Comparison of ENCODE assay signal across 22 mouse cellular contexts in the genomic region with DNA sequence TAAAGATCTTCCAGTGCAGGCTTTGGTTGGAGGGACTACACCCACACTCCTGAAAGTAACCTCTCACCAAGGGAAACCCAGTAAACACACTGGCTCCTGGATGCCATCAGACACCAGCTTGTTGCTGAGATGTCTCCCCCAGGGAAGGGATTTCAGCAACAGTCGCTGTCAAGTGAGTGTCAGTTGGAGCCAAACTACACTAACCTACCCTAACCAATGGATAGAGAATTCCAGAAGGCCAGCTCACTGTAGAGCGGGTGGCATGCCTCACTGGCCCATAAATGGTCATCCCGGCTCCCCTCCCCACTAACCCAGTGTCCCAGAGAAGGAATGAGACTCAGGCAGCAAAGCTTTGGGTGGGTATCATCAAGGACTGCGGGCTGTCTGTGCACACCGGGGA.
A peak's percentile ranks its signal among the peaks of the same experiment; 100 is the strongest.
DNase-seq lines count a peak whose midpoint lies in the region; ATAC-seq and TF ChIP-seq lines count a peak whose summit lies in the region.
"Had no signal": no experiment of that assay in that cellular context is flagged by ENCODE, and none has a peak within 500 bp of the region (broad histone marks: within the 10 kb centered on the region; RNA-seq: fewer than 3 reads in every experiment).

No protein-coding gene starts in this region.

- H3K27me3 ChIP-seq in heart, postnatal 0 days (ENCODE audit: control insufficient read depth, insufficient read depth, low read length), result no peaks in the 10 kb centered on the region
- no peaks in the 10 kb centered on the region for H3K27me3 ChIP-seq in heart, embryonic 10.5 days (ENCODE audit: insufficient read depth, poor library complexity, severe bottlenecking)
- H3K27me3 ChIP-seq in kidney, embryonic 16.5 days (ENCODE audit: insufficient read depth, low read length), result no peaks in the 10 kb centered on the region
- no peaks in the 10 kb centered on the region for H3K27me3 ChIP-seq in embryonic facial prominence, embryonic 10.5 days (replicated peaks; ENCODE audit: low read depth, poor library complexity, severe bottlenecking)
- H3K27me3 ChIP-seq in limb, embryonic 13.5 days, result 0 out of 2 replicates have a peak, but pooled peaks cover 3% of the 10 kb centered on the region
- H3K27me3 ChIP-seq in liver, postnatal 0 days (ENCODE audit: insufficient read depth, low read length), result no peaks in the 10 kb centered on the region
- H3K27me3 ChIP-seq: CH12.LX; forebrain, embryonic 13.5 days; heart, embryonic 15.5 days; hindbrain, embryonic 13.5 days; midbrain, embryonic 13.5 days; neural tube, embryonic 13.5 days had no signal

- ATAC-seq in heart, postnatal 0 days (ENCODE audit: insufficient read depth, low read depth), result 0 out of 2 replicates have a peak, but pooled peaks have one; percentile 36
- peak; percentile 62 for ATAC-seq in kidney, embryonic 16.5 days (ENCODE audit: low FRiP score, low TSS enrichment)
- no peak for ATAC-seq in limb, embryonic 13.5 days (ENCODE audit: low FRiP score, low read depth)
- no peak for ATAC-seq in liver, postnatal 0 days

- WGBS in heart, postnatal 0 days, result 64% methylated on average over 5 of the region's 5 CpGs
- 67% methylated on average over 5 of the region's 5 CpGs for WGBS in heart, embryonic 10.5 days
- WGBS in kidney, embryonic 16.5 days, result 53% methylated on average over 5 of the region's 5 CpGs
- 72% methylated on average over 5 of the region's 5 CpGs for WGBS in embryonic facial prominence, embryonic 10.5 days
- 61% methylated on average over 5 of the region's 5 CpGs for WGBS in limb, embryonic 13.5 days
- WGBS in liver, postnatal 0 days (ENCODE audit: insufficient replicate concordance), result 70% methylated on average over 5 of the region's 5 CpGs

- H3K4me3 ChIP-seq in heart, postnatal 0 days (ENCODE audit: low read depth, low read length), result no peak overlapping the region
- no peak overlapping the region for H3K4me3 ChIP-seq in heart, embryonic 10.5 days
- H3K4me3 ChIP-seq in kidney, embryonic 16.5 days (ENCODE audit: low read length), result no peak overlapping the region
- H3K4me3 ChIP-seq in embryonic facial prominence, embryonic 10.5 days, result no peak overlapping the region
- no peak overlapping the region for H3K4me3 ChIP-seq in limb, embryonic 13.5 days
- no peak overlapping the region for H3K4me3 ChIP-seq in liver, postnatal 0 days (ENCODE audit: low read depth, low read length)
- H3K4me3 ChIP-seq: forebrain, embryonic 13.5 days; heart, embryonic 15.5 days; hindbrain, embryonic 13.5 days; midbrain, embryonic 13.5 days; neural tube, embryonic 13.5 days had no signal

- no peak overlapping the region for H3K9ac ChIP-seq in heart, postnatal 0 days (replicated peaks; ENCODE audit: low read depth, low read length)
- H3K9ac ChIP-seq in kidney, embryonic 16.5 days (replicated peaks; ENCODE audit: low read length), result no peak overlapping the region
- H3K9ac ChIP-seq in limb, embryonic 13.5 days, result no peak overlapping the region
- no peak overlapping the region for H3K9ac ChIP-seq in liver, postnatal 0 days (replicated peaks)
- H3K9ac ChIP-seq: forebrain, embryonic 13.5 days; heart, embryonic 15.5 days; hindbrain, embryonic 13.5 days; midbrain, embryonic 13.5 days; neural tube, embryonic 13.5 days had no signal

- no peak overlapping the region for H3K27ac ChIP-seq in heart, postnatal 0 days (ENCODE audit: low read depth)
- H3K27ac ChIP-seq in heart, embryonic 10.5 days, result no peak overlapping the region
- H3K27ac ChIP-seq in kidney, embryonic 16.5 days (ENCODE audit: low read length), result peak overlapping the region; percentile 92
- H3K27ac ChIP-seq in embryonic facial prominence, embryonic 10.5 days (replicated peaks), result peak overlapping the region; percentile 60; the same call in 1 of the 2 replicates
- H3K27ac ChIP-seq in limb, embryonic 13.5 days, result 0 out of 2 replicates have a peak overlapping the region, but pooled peaks have one; percentile 7
- no peak overlapping the region for H3K27ac ChIP-seq in liver, postnatal 0 days (ENCODE audit: low read depth)
- H3K27ac ChIP-seq: forebrain, embryonic 13.5 days; heart, embryonic 15.5 days; hindbrain, embryonic 13.5 days; macrophage; midbrain, embryonic 13.5 days; neural tube, embryonic 13.5 days had no signal

- peaks cover 5% of the 10 kb centered on the region; the same call in 1 of the 2 replicates for H3K4me1 ChIP-seq in heart, postnatal 0 days (ENCODE audit: control insufficient read depth, insufficient read depth)
- H3K4me1 ChIP-seq in heart, embryonic 10.5 days, result peaks cover 8% of the 10 kb centered on the region; the same call in 1 of the 2 replicates
- H3K4me1 ChIP-seq in kidney, embryonic 16.5 days (ENCODE audit: insufficient read depth, low read length), result peaks cover 34% of the 10 kb centered on the region
- peaks cover 45% of the 10 kb centered on the region for H3K4me1 ChIP-seq in embryonic facial prominence, embryonic 10.5 days
- peaks cover 38% of the 10 kb centered on the region for H3K4me1 ChIP-seq in limb, embryonic 13.5 days
- no peaks in the 10 kb centered on the region for H3K4me1 ChIP-seq in liver, postnatal 0 days (ENCODE audit: insufficient read depth)

- no peak for TF ChIP-seq CTCF in heart, postnatal 0 days (IDR thresholded peaks at IDR 0.05; ENCODE audit: low read depth)
- TF ChIP-seq CTCF in liver, postnatal 0 days (IDR thresholded peaks at IDR 0.05; ENCODE audit: low read depth), result no peak

- no peak overlapping the region for H3K4me2 ChIP-seq in heart, postnatal 0 days (ENCODE audit: low read depth, low read length)
- H3K4me2 ChIP-seq in kidney, embryonic 16.5 days (replicated peaks; ENCODE audit: low read depth, low read length), result no peak overlapping the region
- no peak overlapping the region for H3K4me2 ChIP-seq in limb, embryonic 13.5 days (replicated peaks)
- no peak overlapping the region for H3K4me2 ChIP-seq in liver, postnatal 0 days (ENCODE audit: low read depth, low read length)
- H3K4me2 ChIP-seq: forebrain, embryonic 13.5 days; heart, embryonic 15.5 days; hindbrain, embryonic 13.5 days; liver, embryonic 11.5 days; midbrain, embryonic 13.5 days; neural tube, embryonic 13.5 days had no signal

- no peak for TF ChIP-seq EP300 in heart, postnatal 0 days (IDR thresholded peaks at IDR 0.05; ENCODE audit: low read depth)
- no peak for TF ChIP-seq EP300 in liver, postnatal 0 days (IDR thresholded peaks at IDR 0.05; ENCODE audit: low read depth)

- peak; percentile 10 for DNase-seq in heart, postnatal 0 days (ENCODE audit: low spot score)
- DNase-seq in heart, embryonic 10.5 days (ENCODE audit: low spot score), result no peak
- DNase-seq in kidney, postnatal 10 days, result no peak
- DNase-seq in embryonic facial prominence, embryonic 10.5 days (ENCODE audit: low spot score), result no peak
- DNase-seq in left cerebral cortex, adult 11 months (ENCODE audit: low spot score), result no peak
- no peak for DNase-seq in liver, postnatal 0 days
- DNase-seq: adrenal gland, postnatal 10 days; cerebellum, adult 11 months; cerebellum, adult 9-10 months; gastrocnemius, postnatal 10 days; heart, postnatal 36 days; layer of hippocampus, adult 9-11 months had no signal

- H3K9me3 ChIP-seq in heart, postnatal 0 days (replicated peaks; ENCODE audit: control insufficient read depth, low read length), result no peaks in the 10 kb centered on the region
- no peaks in the 10 kb centered on the region for H3K9me3 ChIP-seq in heart, embryonic 10.5 days
- 0 out of 2 replicates have a peak, but pooled peaks cover 3% of the 10 kb centered on the region for H3K9me3 ChIP-seq in kidney, embryonic 16.5 days (ENCODE audit: low read length)
- peaks cover 5% of the 10 kb centered on the region; the same call in 1 of the 2 replicates for H3K9me3 ChIP-seq in embryonic facial prominence, embryonic 10.5 days
- peaks cover 3% of the 10 kb centered on the region; the same call in 1 of the 2 replicates for H3K9me3 ChIP-seq in limb, embryonic 13.5 days
- no peaks in the 10 kb centered on the region for H3K9me3 ChIP-seq in liver, postnatal 0 days (ENCODE audit: low read length)
- H3K9me3 ChIP-seq: forebrain, embryonic 13.5 days; heart, embryonic 15.5 days; hindbrain, embryonic 13.5 days; midbrain, embryonic 13.5 days; neural tube, embryonic 13.5 days had no signal

- no peaks in the 10 kb centered on the region for H3K36me3 ChIP-seq in heart, postnatal 0 days (replicated peaks; ENCODE audit: control insufficient read depth, insufficient read depth, low read length)
- no peaks in the 10 kb centered on the region for H3K36me3 ChIP-seq in heart, embryonic 10.5 days
- no peaks in the 10 kb centered on the region for H3K36me3 ChIP-seq in kidney, embryonic 16.5 days (ENCODE audit: insufficient read depth, low read length)
- no peaks in the 10 kb centered on the region for H3K36me3 ChIP-seq in embryonic facial prominence, embryonic 10.5 days (replicated peaks)
- H3K36me3 ChIP-seq in limb, embryonic 13.5 days, result no peaks in the 10 kb centered on the region
- H3K36me3 ChIP-seq in liver, postnatal 0 days (replicated peaks; ENCODE audit: insufficient read depth, low read length), result no peaks in the 10 kb centered on the region
- H3K36me3 ChIP-seq: heart, embryonic 15.5 days; hindbrain, embryonic 13.5 days; midbrain, embryonic 13.5 days; neural tube, embryonic 13.5 days had no signal

Comparison
In these comparisons a context has a peak if more than half of its experiments do, and no peak if none do; other contexts are left out.
1. ATAC-seq: peak in heart, postnatal 0 days (single experiment) and kidney, embryonic 16.5 days (single experiment); none in limb, embryonic 13.5 days (single experiment) and liver, postnatal 0 days (single experiment).
2. H3K27ac ChIP-seq: peak in kidney, embryonic 16.5 days (single experiment), embryonic facial prominence, embryonic 10.5 days (single experiment) and limb, embryonic 13.5 days (single experiment); none in heart, postnatal 0 days (single experiment), heart, embryonic 10.5 days (single experiment) and liver, postnatal 0 days (single experiment).